Mouse (Mus musculus): ENCODE results near the gene Ppef1. TPM values are rescaled to one million over a fixed set of nuclear protein-coding genes. Genes with fewer than 3 reads are reported as not detected.
A peak's percentile ranks its signal among the peaks of the same experiment; 100 is the strongest.

The Ppef1 gene
- polyA plus RNA-seq, 2 experiments = not detected

DNA sequence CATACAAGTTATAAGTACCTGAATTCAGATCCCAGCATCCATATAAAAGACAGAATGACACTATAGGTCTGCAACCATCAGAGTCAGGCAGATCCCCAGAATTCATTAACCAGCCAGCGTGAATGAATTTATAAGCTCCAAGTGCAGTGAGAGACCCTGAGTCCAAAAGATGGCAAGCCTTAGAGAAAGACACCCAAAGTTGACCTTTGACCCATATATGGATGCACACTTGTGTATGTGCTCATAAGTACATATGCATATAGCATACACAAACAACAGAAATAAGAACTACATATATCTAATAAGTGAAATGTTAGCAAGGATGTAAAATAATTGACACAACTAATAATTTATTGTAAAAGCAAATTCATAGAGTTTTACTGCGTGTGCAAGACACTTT is 125.1 kb downstream of the Ppef1 start:
- DNase-seq (ENCODE audit: low read depth in 3 of 3, low spot score in 3 of 3) (no peak), ATAC-seq (ENCODE audit: insufficient read depth) (no peak)
- 67% methylated on average over 2 of the region's 2 CpGs for WGBS (ENCODE audit: insufficient replicate concordance)
- Histone ChIP-seq H3K27ac (no peak overlapping the region), H3K4me3 (ENCODE audit: insufficient read depth in 1 of 2, low read depth in 2 of 2, low read length in 2 of 2) (no peak overlapping the region), H3K27me3 (ENCODE audit: control insufficient read depth, insufficient read depth, low read length) (no peaks in the 10 kb centered on the region), H3K36me3 (replicated peaks; ENCODE audit: control insufficient read depth, insufficient read depth, low read depth) (no peaks in the 10 kb centered on the region), H3K9ac (replicated peaks) (no peak overlapping the region), H3K9me3 (ENCODE audit: control insufficient read depth, low read length) (no peaks in the 10 kb centered on the region), H3K4me1 (replicated peaks; ENCODE audit: control insufficient read depth in 2 of 2, insufficient read depth in 2 of 2, low read length in 1 of 2) (no peaks in the 10 kb centered on the region), H3K4me2 (ENCODE audit: low read depth) (no peak overlapping the region)
- TF ChIP-seq CTCF (IDR thresholded peaks at IDR 0.05; ENCODE audit: low read depth) (no peak), EP300 (IDR thresholded peaks at IDR 0.05; ENCODE audit: low read depth) (no peak)

DNA sequence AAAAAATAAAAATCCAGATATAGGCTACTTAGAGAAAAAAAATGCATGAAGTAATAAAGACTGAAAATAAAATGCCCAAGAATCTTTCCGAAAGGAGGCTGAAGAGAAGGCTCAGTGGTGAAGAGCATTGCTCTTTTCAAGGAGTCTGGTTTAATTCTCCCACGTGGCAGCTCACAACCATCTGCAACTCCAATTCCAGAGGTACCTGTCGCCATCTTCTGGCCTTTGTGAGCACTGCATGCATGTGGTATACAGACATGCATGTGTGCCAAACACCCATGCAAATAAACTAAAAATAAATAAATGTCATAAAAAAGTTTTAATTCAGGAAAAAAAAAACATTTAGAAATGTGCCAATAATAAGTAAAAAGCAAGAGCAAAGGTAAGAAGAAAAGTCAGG is 125.7 kb downstream of the Ppef1 start:
- Histone ChIP-seq H3K27ac (no peak overlapping the region), H3K4me1 (replicated peaks; ENCODE audit: control insufficient read depth in 2 of 2, insufficient read depth in 2 of 2, low read length in 1 of 2) (no peaks in the 10 kb centered on the region), H3K4me3 (ENCODE audit: insufficient read depth in 1 of 2, low read depth in 2 of 2, low read length in 2 of 2) (no peak overlapping the region), H3K9me3 (ENCODE audit: control insufficient read depth, low read length) (no peaks in the 10 kb centered on the region), H3K9ac (replicated peaks) (no peak overlapping the region), H3K36me3 (replicated peaks; ENCODE audit: control insufficient read depth, insufficient read depth, low read depth) (no peaks in the 10 kb centered on the region), H3K4me2 (ENCODE audit: low read depth) (no peak overlapping the region), H3K27me3 (ENCODE audit: control insufficient read depth, insufficient read depth, low read length) (no peaks in the 10 kb centered on the region)
- ATAC-seq (ENCODE audit: insufficient read depth) (no peak), DNase-seq (ENCODE audit: low read depth in 3 of 3, low spot score in 3 of 3) (peak; percentile 14 to 22 (median 17))
- WGBS (ENCODE audit: insufficient replicate concordance) = 21% methylated on average over 3 of the region's 3 CpGs
- TF ChIP-seq CTCF (IDR thresholded peaks at IDR 0.05; ENCODE audit: low read depth) = peak; percentile 69
- no peak for TF ChIP-seq EP300 (IDR thresholded peaks at IDR 0.05; ENCODE audit: low read depth)

DNA sequence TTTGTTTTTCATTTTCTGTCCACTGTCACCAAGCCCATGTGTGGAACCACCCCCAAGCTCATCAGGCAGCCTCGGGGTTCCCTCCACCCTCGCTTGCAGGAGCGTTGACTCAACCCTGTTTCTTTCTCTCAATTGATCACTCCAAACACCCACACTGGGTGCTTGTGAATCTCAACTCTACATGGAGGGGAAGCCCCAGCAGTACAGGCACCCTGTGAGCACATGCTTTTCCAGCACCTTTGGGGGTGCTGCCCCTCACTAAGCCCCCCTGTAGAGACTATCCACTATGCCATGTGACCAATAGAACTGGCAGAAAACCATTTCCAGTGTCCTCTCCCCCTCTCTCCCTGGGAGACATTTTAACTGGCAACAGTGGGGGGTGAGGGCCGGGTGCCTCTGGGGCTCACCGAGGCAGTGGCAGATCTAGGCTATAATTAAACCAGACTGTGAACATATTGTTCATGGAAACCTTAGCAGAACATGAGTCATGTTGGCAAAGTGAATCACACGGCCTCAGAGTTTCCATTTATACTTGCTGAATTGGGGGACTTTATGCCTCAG is 131.5 kb downstream of the Ppef1 start:
- no peaks in the 10 kb centered on the region for H3K36me3 ChIP-seq (replicated peaks; ENCODE audit: control insufficient read depth, insufficient read depth, low read depth)
- 47% methylated on average over 6 of the region's 6 CpGs for WGBS (ENCODE audit: insufficient replicate concordance)

GRCm38 (mm10) chrX:160603316-160603715 is 132.2 kb downstream of the Ppef1 start:
- DNase-seq (ENCODE audit: low read depth in 3 of 3, low spot score in 3 of 3) (no peak), ATAC-seq (ENCODE audit: insufficient read depth) (no peak)
- Histone ChIP-seq H3K4me2 (ENCODE audit: low read depth) (no peak overlapping the region), H3K27ac (no peak overlapping the region), H3K4me1 (replicated peaks; ENCODE audit: control insufficient read depth in 2 of 2, insufficient read depth in 2 of 2, low read length in 1 of 2) (no peaks in the 10 kb centered on the region), H3K36me3 (replicated peaks; ENCODE audit: control insufficient read depth, insufficient read depth, low read depth) (no peaks in the 10 kb centered on the region), H3K9me3 (ENCODE audit: control insufficient read depth, low read length) (no peaks in the 10 kb centered on the region), H3K27me3 (ENCODE audit: control insufficient read depth, insufficient read depth, low read length) (no peaks in the 10 kb centered on the region), H3K4me3 (ENCODE audit: insufficient read depth in 1 of 2, low read depth in 2 of 2, low read length in 2 of 2) (no peak overlapping the region), H3K9ac (replicated peaks) (no peak overlapping the region)
- 69% methylated on average over 2 of the region's 2 CpGs for WGBS (ENCODE audit: insufficient replicate concordance)
- TF ChIP-seq EP300 (IDR thresholded peaks at IDR 0.05; ENCODE audit: low read depth) = no peak
- no peak for TF ChIP-seq CTCF (IDR thresholded peaks at IDR 0.05; ENCODE audit: low read depth)

More for the DNA sequence above, 131.5 kb downstream of the Ppef1 start:
- Histone ChIP-seq H3K4me1 (replicated peaks; ENCODE audit: control insufficient read depth in 2 of 2, insufficient read depth in 2 of 2, low read length in 1 of 2) (no peaks in the 10 kb centered on the region), H3K4me3 (ENCODE audit: insufficient read depth in 1 of 2, low read depth in 2 of 2, low read length in 2 of 2) (no peak overlapping the region), H3K9ac (replicated peaks) (no peak overlapping the region), H3K4me2 (ENCODE audit: low read depth) (no peak overlapping the region), H3K27ac (no peak overlapping the region), H3K9me3 (ENCODE audit: control insufficient read depth, low read length) (no peaks in the 10 kb centered on the region), H3K27me3 (ENCODE audit: control insufficient read depth, insufficient read depth, low read length) (no peaks in the 10 kb centered on the region)
- DNase-seq (ENCODE audit: low read depth in 3 of 3, low spot score in 3 of 3) (no peak), ATAC-seq (ENCODE audit: insufficient read depth) (no peak)
- TF ChIP-seq CTCF (IDR thresholded peaks at IDR 0.05; ENCODE audit: low read depth) (no peak), EP300 (IDR thresholded peaks at IDR 0.05; ENCODE audit: low read depth) (no peak)

- no peaks in the 10 kb centered on the region for H3K9me3 ChIP-seq (ENCODE audit: control insufficient read depth, low read length)
- no peaks in the 10 kb centered on the region for H3K36me3 ChIP-seq (replicated peaks; ENCODE audit: control insufficient read depth, insufficient read depth, low read depth)
- no peak overlapping the region for H3K4me2 ChIP-seq (ENCODE audit: low read depth)
- WGBS (ENCODE audit: insufficient replicate concordance) = 67% methylated on average over 1 of the region's 1 CpGs
- no peak for TF ChIP-seq EP300 (IDR thresholded peaks at IDR 0.05; ENCODE audit: low read depth)
- TF ChIP-seq CTCF (IDR thresholded peaks at IDR 0.05; ENCODE audit: low read depth) = no peak
- H3K9ac ChIP-seq (replicated peaks) = no peak overlapping the region
- no peaks in the 10 kb centered on the region for H3K27me3 ChIP-seq (ENCODE audit: control insufficient read depth, insufficient read depth, low read length)
- H3K4me3 ChIP-seq (ENCODE audit: insufficient read depth in 1 of 2, low read depth in 2 of 2, low read length in 2 of 2) = no peak overlapping the region
- no peak for ATAC-seq (ENCODE audit: insufficient read depth)
- no peak overlapping the region for H3K27ac ChIP-seq
- H3K4me1 ChIP-seq (replicated peaks; ENCODE audit: control insufficient read depth in 2 of 2, insufficient read depth in 2 of 2, low read length in 1 of 2) = no peaks in the 10 kb centered on the region
- DNase-seq (ENCODE audit: low read depth in 3 of 3, low spot score in 3 of 3) = no peak
Measured at GRCm38 (mm10) chrX:160602770-160603169, 132.8 kb downstream of the Ppef1 start.
